In the genomic region with DNA sequence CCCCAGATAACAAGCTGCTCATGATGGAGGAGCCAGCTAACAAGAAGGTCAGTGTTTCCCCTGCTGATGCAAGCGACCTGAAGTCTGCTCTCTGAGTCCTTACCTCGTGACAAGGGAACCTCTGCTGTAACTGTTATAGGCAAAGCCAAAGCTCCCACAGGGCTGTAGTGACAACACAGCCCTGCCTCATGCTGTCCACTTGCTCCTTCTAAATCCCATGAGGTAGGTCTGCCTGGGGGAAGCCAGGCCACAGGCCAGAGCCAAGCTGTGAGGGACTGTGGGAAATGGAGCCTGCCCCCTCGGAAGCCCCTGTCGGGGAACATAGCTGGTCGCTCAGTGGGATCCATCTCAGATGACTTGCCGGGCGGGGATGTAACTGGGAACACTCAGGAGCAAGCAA, we compare ENCODE assay signal across 33 mouse cellular contexts. TPM values are rescaled to one million over a fixed set of nuclear protein-coding genes. Genes with fewer than 3 reads are reported as not detected.
DNase-seq lines count a peak whose midpoint lies in the region; ATAC-seq and TF ChIP-seq lines count a peak whose summit lies in the region.
"Had no signal": no experiment of that assay in that cellular context is flagged by ENCODE, and none has a peak within 500 bp of the region (broad histone marks: within the 10 kb centered on the region; RNA-seq: fewer than 3 reads in every experiment).

No protein-coding gene starts in this region.

- no peak overlapping the region for H3K4me2 ChIP-seq in hindbrain, embryonic 11.5 days (replicated peaks; ENCODE audit: low read depth, low read length)
- H3K4me2 ChIP-seq in limb, embryonic 13.5 days (replicated peaks) = no peak overlapping the region
- H3K4me2 ChIP-seq in stomach, postnatal 0 days (replicated peaks; ENCODE audit: low read depth) = no peak overlapping the region
- H3K4me2 ChIP-seq: embryonic facial prominence, embryonic 13.5 days; forebrain, embryonic 13.5 days; heart, embryonic 15.5 days; hindbrain, embryonic 15.5 days; limb, embryonic 12.5 days; liver, embryonic 12.5 days had no signal

- H3K4me3 ChIP-seq in hindbrain, embryonic 10.5 days = no peak overlapping the region
- no peak overlapping the region for H3K4me3 ChIP-seq in hindbrain, embryonic 11.5 days (ENCODE audit: low read depth, low read length)
- no peak overlapping the region for H3K4me3 ChIP-seq in limb, embryonic 13.5 days
- H3K4me3 ChIP-seq in limb, embryonic 10.5 days = no peak overlapping the region
- H3K4me3 ChIP-seq in stomach, postnatal 0 days (ENCODE audit: low read depth, low read length) = no peak overlapping the region
- H3K4me3 ChIP-seq: embryonic facial prominence, embryonic 13.5 days; erythroblast, embryonic 14.5 days; forebrain, embryonic 13.5 days; heart, embryonic 10.5 days; heart, embryonic 15.5 days; hindbrain, embryonic 15.5 days; limb, embryonic 12.5 days; liver, embryonic 12.5 days; megakaryocyte, embryonic 14.5 days had no signal

- peak overlapping the region; percentile 80 for H3K27ac ChIP-seq in hindbrain, embryonic 10.5 days
- H3K27ac ChIP-seq in hindbrain, embryonic 11.5 days (ENCODE audit: low read depth, low read length) = no peak overlapping the region
- H3K27ac ChIP-seq in limb, embryonic 13.5 days = no peak overlapping the region
- no peak overlapping the region for H3K27ac ChIP-seq in limb, embryonic 10.5 days
- H3K27ac ChIP-seq in stomach, postnatal 0 days (replicated peaks) = 0 out of 2 replicates have a peak overlapping the region, but pooled peaks have one; percentile 31
- H3K27ac ChIP-seq: embryonic facial prominence, embryonic 13.5 days; forebrain, embryonic 13.5 days; heart, embryonic 10.5 days; heart, embryonic 15.5 days; hindbrain, embryonic 15.5 days; limb, embryonic 12.5 days; liver, embryonic 12.5 days had no signal

- no peak for TF ChIP-seq CTCF in stomach, postnatal 0 days (IDR thresholded peaks at IDR 0.05; ENCODE audit: low read depth)

- no peak overlapping the region for H3K9ac ChIP-seq in hindbrain, embryonic 11.5 days (ENCODE audit: low read depth, low read length)
- 0 out of 2 replicates have a peak overlapping the region, but pooled peaks have one; percentile 0 for H3K9ac ChIP-seq in limb, embryonic 13.5 days
- H3K9ac ChIP-seq in stomach, postnatal 0 days (ENCODE audit: low read length) = no peak overlapping the region
- H3K9ac ChIP-seq: embryonic facial prominence, embryonic 13.5 days; forebrain, embryonic 13.5 days; heart, embryonic 15.5 days; hindbrain, embryonic 15.5 days; limb, embryonic 12.5 days; liver, embryonic 12.5 days; liver, postnatal 0 days had no signal

- WGBS in hindbrain, embryonic 10.5 days = 54% methylated on average over 7 of the region's 7 CpGs
- 53% methylated on average over 7 of the region's 7 CpGs for WGBS in hindbrain, embryonic 11.5 days
- 67% methylated on average over 7 of the region's 7 CpGs for WGBS in limb, embryonic 13.5 days
- WGBS in limb, embryonic 10.5 days = 72% methylated on average over 7 of the region's 7 CpGs
- 73% methylated on average over 7 of the region's 7 CpGs for WGBS in stomach, postnatal 0 days

- TF ChIP-seq EP300 in stomach, postnatal 0 days (optimal IDR thresholded peaks at IDR 0.05) = no peak

- no peaks in the 10 kb centered on the region for H3K36me3 ChIP-seq in hindbrain, embryonic 10.5 days
- H3K36me3 ChIP-seq in hindbrain, embryonic 11.5 days (ENCODE audit: control insufficient read depth, insufficient read depth, low read length) = no peaks in the 10 kb centered on the region
- no peaks in the 10 kb centered on the region for H3K36me3 ChIP-seq in limb, embryonic 13.5 days
- H3K36me3 ChIP-seq in limb, embryonic 10.5 days = no peaks in the 10 kb centered on the region
- no peaks in the 10 kb centered on the region for H3K36me3 ChIP-seq in stomach, postnatal 0 days (ENCODE audit: control insufficient read depth, insufficient read depth, low read length)
- H3K36me3 ChIP-seq: embryonic facial prominence, embryonic 13.5 days; G1E; heart, embryonic 10.5 days; heart, embryonic 15.5 days; hindbrain, embryonic 15.5 days; limb, embryonic 12.5 days; liver, embryonic 12.5 days had no signal

- H3K9me3 ChIP-seq in hindbrain, embryonic 10.5 days = no peaks in the 10 kb centered on the region
- no peaks in the 10 kb centered on the region for H3K9me3 ChIP-seq in hindbrain, embryonic 11.5 days (ENCODE audit: control insufficient read depth, low read length)
- H3K9me3 ChIP-seq in limb, embryonic 13.5 days = no peaks in the 10 kb centered on the region
- no peaks in the 10 kb centered on the region for H3K9me3 ChIP-seq in limb, embryonic 10.5 days (replicated peaks)
- H3K9me3 ChIP-seq in stomach, postnatal 0 days (ENCODE audit: control insufficient read depth, low read length) = no peaks in the 10 kb centered on the region
- H3K9me3 ChIP-seq: embryonic facial prominence, embryonic 13.5 days; forebrain, embryonic 13.5 days; heart, embryonic 10.5 days; heart, embryonic 15.5 days; hindbrain, embryonic 15.5 days; limb, embryonic 12.5 days; liver, embryonic 12.5 days; megakaryocyte, embryonic 14.5 days had no signal

- peak; percentile 17 for DNase-seq in adrenal gland, postnatal 10 days
- no peak for DNase-seq in adrenal gland, adult 2 months
- DNase-seq in hindbrain, embryonic 10.5 days (ENCODE audit: low spot score) = no peak
- DNase-seq in hindbrain, embryonic 11.5 days (ENCODE audit: low spot score) = no peak
- no peak for DNase-seq in limb, embryonic 10.5 days (ENCODE audit: low spot score)
- no peak for DNase-seq in stomach, postnatal 0 days (ENCODE audit: low spot score)
- no peak for DNase-seq in urinary bladder, postnatal 36 days (ENCODE audit: low spot score in 2 of 2)
- DNase-seq: adrenal gland, postnatal 25 days; cerebellum, adult 11-12 months; cerebellum, adult 9-11 months; embryo, embryonic 11 days; kidney, adult 2 months; kidney, postnatal 36 days; layer of hippocampus, postnatal 36 days; liver, postnatal 0 days; lung, postnatal 4 days; midbrain, embryonic 14.5 days; thymus, postnatal 4 days had no signal

- no peak for ATAC-seq in hindbrain, embryonic 11.5 days (ENCODE audit: low FRiP score)
- no peak for ATAC-seq in limb, embryonic 13.5 days (ENCODE audit: low FRiP score, low read depth)
- no peak for ATAC-seq in stomach, postnatal 0 days (ENCODE audit: low FRiP score, low TSS enrichment)
- ATAC-seq: forebrain, embryonic 13.5 days; inflammation-experienced regulatory T-cells, adult 6 months; liver, embryonic 12.5 days; liver, postnatal 0 days; lung, postnatal 0 days; Patski had no signal

- H3K27me3 ChIP-seq in hindbrain, embryonic 10.5 days (ENCODE audit: insufficient read depth, poor library complexity, severe bottlenecking) = 0 out of 2 replicates have a peak, but pooled peaks cover 7% of the 10 kb centered on the region
- no peaks in the 10 kb centered on the region for H3K27me3 ChIP-seq in hindbrain, embryonic 11.5 days (ENCODE audit: control insufficient read depth, insufficient read depth, low read length)
- peaks cover 23% of the 10 kb centered on the region for H3K27me3 ChIP-seq in limb, embryonic 13.5 days
- peaks cover 19% of the 10 kb centered on the region for H3K27me3 ChIP-seq in limb, embryonic 10.5 days (ENCODE audit: low read depth, poor library complexity, severe bottlenecking)
- no peaks in the 10 kb centered on the region for H3K27me3 ChIP-seq in stomach, postnatal 0 days (ENCODE audit: control insufficient read depth, insufficient read depth, low read length)
- H3K27me3 ChIP-seq: forebrain, embryonic 13.5 days; hindbrain, embryonic 15.5 days; liver, embryonic 12.5 days; Patski had no signal

- peaks cover 42% of the 10 kb centered on the region for H3K4me1 ChIP-seq in hindbrain, embryonic 10.5 days (replicated peaks)
- H3K4me1 ChIP-seq in hindbrain, embryonic 11.5 days (replicated peaks; ENCODE audit: control insufficient read depth, insufficient read depth, low read length) = 0 out of 2 replicates have a peak, but pooled peaks cover 7% of the 10 kb centered on the region
- H3K4me1 ChIP-seq in limb, embryonic 13.5 days = peaks cover 40% of the 10 kb centered on the region
- H3K4me1 ChIP-seq in limb, embryonic 10.5 days = peaks cover 15% of the 10 kb centered on the region
- H3K4me1 ChIP-seq in stomach, postnatal 0 days (replicated peaks; ENCODE audit: control insufficient read depth, insufficient read depth) = peaks cover 13% of the 10 kb centered on the region; the same call in 1 of the 2 replicates
- H3K4me1 ChIP-seq: liver, embryonic 12.5 days; megakaryocyte, embryonic 14.5 days had no signal

RNA-seq across cellular contexts. Expression of a gene that starts 43.7 kb away (rescaled TPM):
- total RNA-seq in adrenal gland, postnatal 10 days (2021) = 10 to 100 TPM; 10.3 to 20.0 TPM
- 10 to 100 TPM in 1 of 2 experiments, 1 to 10 TPM in 1; 8.2 to 24.1 TPM for total RNA-seq in adrenal gland, adult 2 months (2021)
- 21.6 and 22.8 TPM in 2 replicates for polyA plus RNA-seq in adrenal gland, adult 2 months (2012; rRNA removed)
- 38.4 and 51.1 TPM in 2 replicates for polyA plus RNA-seq in hindbrain, embryonic 10.5 days (2016; fragmentation: Nextera tagmentation; extraction: Ambion mirVana)
- polyA plus RNA-seq in hindbrain, embryonic 11.5 days (2014; fragmentation: Nextera tagmentation; extraction: Ambion mirVana) = 36.5 and 52.5 TPM in 2 replicates
- 25.3 and 25.6 TPM in 2 replicates for polyA plus RNA-seq in limb, embryonic 13.5 days (2015; fragmentation: Nextera tagmentation; extraction: Ambion mirVana)
- polyA plus RNA-seq in limb, embryonic 10.5 days (2016; fragmentation: Nextera tagmentation; extraction: Ambion mirVana) = 20.1 and 26.8 TPM in 2 replicates
- 4.5 and 5.7 TPM in 2 replicates for polyA plus RNA-seq in stomach, postnatal 0 days (2015; fragmentation: Nextera tagmentation; extraction: Ambion mirVana)
- total RNA-seq: monocyte, adult 5-6 weeks had no signal
- polyA plus RNA-seq: erythroblast, embryonic 14.5 days; G1E; inflammation-experienced regulatory T-cells, adult 6 months had no signal

Comparison
In these comparisons a context has a peak if more than half of its experiments do, and no peak if none do; other contexts are left out.
1. H3K27ac ChIP-seq: peak in hindbrain, embryonic 10.5 days (single experiment) and stomach, postnatal 0 days (single experiment); none in hindbrain, embryonic 11.5 days (single experiment), limb, embryonic 13.5 days (single experiment) and limb, embryonic 10.5 days (single experiment).